Mouse (Mus musculus) heart, embryonic 15.5 days (tissue): ENCODE data around the gene Med12l. TPM values are rescaled to one million over a fixed set of nuclear protein-coding genes. Genes with fewer than 3 reads are reported as not detected.

Experiments
- ATAC-seq: fragments of 200-750 bp; cut with Nextera tagmentation; replicated peaks from 2 replicates; pipeline ENCODE4 v1.8.0; 2017; ENCODE audit warnings: low read depth, moderate TSS enrichment; ENCODE audit not compliant: insufficient number of reproducible peaks, insufficient read depth, low FRiP score
- H3K27ac ChIP-seq: fragments of 300-500 bp; sonication (generic); 2 replicates; pipeline ENCODE4 v1.5.1; 2015; ENCODE audit warnings: mild to moderate bottlenecking, inconsistent platforms
- H3K27me3 ChIP-seq: fragments of 300-500 bp; sonication (generic); 2 replicates; pipeline ENCODE4 v1.6.1; 2015; ENCODE audit warnings: inconsistent platforms
- H3K36me3 ChIP-seq: fragments of 300-500 bp; sonication (generic); 2 replicates; pipeline ENCODE4 v1.6.1; 2015; ENCODE audit warnings: mild to moderate bottlenecking, inconsistent platforms
- H3K4me1 ChIP-seq: fragments of 300-500 bp; sonication (generic); replicated peaks from 2 replicates; pipeline ENCODE4 v1.6.1; 2015; ENCODE audit warnings: inconsistent platforms
- H3K4me2 ChIP-seq: fragments of 300-500 bp; sonication (generic); 2 replicates; pipeline ENCODE4 v1.6.1; 2015; ENCODE audit warnings: inconsistent platforms, mild to moderate bottlenecking, moderate library complexity
- H3K4me3 ChIP-seq: fragments of 300-500 bp; sonication (generic); 2 replicates; pipeline ENCODE4 v1.5.1; 2015; ENCODE audit warnings: mild to moderate bottlenecking, inconsistent platforms
- H3K9ac ChIP-seq: fragments of 300-500 bp; sonication (generic); 2 replicates; pipeline ENCODE4 v1.6.1; 2015; ENCODE audit warnings: mild to moderate bottlenecking, inconsistent platforms
- H3K9me3 ChIP-seq: fragments of 300-500 bp; sonication (generic); replicated peaks from 2 replicates; pipeline ENCODE4 v1.6.1; 2016; ENCODE audit warnings: inconsistent platforms
- WGBS: fragments of 180-500 bp; shearing (Covaris S2); methylation state at CpG from one replicate; pipeline ENCODE4 v1.1.7; 2015; ENCODE audit warnings: mixed read lengths; 5-methylcytosine and 5-hydroxymethylcytosine counted together
- polyA plus RNA-seq: library from polyadenylated mRNA; unstranded; fragments of >200 nt; fragmentation: Nextera tagmentation; extraction: Ambion mirVana; gene quantifications from 2 replicates; pipeline ENCODE4 v1.2.1, GENCODE M21; 2015

Med12l gene
- polyA plus RNA-seq, 1 experiment from 2014 or later, result 2.8 TPM

DNA sequence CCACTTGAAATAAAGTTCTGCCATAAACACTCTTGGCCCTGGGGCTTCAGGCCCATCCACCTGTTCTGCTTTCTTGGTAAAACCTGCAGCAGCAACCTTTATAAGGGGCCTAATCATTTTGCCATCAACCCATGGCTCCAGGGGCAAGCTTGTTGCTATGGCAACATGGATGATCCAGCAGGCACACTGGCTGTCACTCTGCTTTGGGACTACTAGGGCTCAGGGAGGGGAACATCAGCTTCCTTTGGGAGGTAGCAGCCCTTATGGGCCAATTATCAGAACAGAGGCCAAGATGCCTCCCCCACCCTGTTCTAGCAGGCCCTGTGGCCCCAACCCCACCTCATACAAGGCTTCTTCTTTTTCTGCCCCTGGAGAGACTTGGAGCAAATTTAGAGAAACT is 13.5 kb upstream of the Med12l start:
- H3K36me3 ChIP-seq, result no peaks in the 10 kb centered on the region
- H3K9ac ChIP-seq, result no peak overlapping the region
- no peak overlapping the region for H3K4me2 ChIP-seq
- no peak for ATAC-seq
- H3K4me3 ChIP-seq, result no peak overlapping the region
- H3K4me1 ChIP-seq, result no peaks in the 10 kb centered on the region
- H3K27ac ChIP-seq, result no peak overlapping the region
- no peaks in the 10 kb centered on the region for H3K9me3 ChIP-seq
- no peaks in the 10 kb centered on the region for H3K27me3 ChIP-seq

DNA sequence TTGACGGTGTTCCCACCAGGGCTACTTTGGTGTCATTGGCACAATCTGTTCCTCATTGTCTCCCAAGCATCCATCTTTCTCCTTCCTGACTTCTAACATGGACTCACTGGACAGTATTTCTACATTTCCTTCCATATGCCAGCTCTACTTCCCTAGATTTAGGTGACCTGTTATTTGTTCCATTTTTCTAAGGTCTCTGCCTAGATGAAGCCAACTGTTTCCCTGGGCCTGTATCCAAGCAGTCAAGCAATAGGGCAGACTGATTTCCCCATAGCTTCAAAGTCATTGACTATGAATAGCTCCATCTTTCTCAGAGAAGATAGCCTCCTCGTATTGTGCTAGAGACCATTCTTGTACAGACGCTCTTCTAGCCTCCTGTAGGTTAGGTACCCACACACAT is 12.0 kb upstream of the Med12l start:
- no peak for ATAC-seq
- Histone ChIP-seq H3K9ac (no peak overlapping the region), H3K4me2 (no peak overlapping the region), H3K27ac (no peak overlapping the region), H3K4me1 (no peaks in the 10 kb centered on the region), H3K9me3 (no peaks in the 10 kb centered on the region), H3K4me3 (no peak overlapping the region), H3K27me3 (no peaks in the 10 kb centered on the region), H3K36me3 (no peaks in the 10 kb centered on the region)
- WGBS, result 77% methylated on average over 3 of the region's 3 CpGs

DNA sequence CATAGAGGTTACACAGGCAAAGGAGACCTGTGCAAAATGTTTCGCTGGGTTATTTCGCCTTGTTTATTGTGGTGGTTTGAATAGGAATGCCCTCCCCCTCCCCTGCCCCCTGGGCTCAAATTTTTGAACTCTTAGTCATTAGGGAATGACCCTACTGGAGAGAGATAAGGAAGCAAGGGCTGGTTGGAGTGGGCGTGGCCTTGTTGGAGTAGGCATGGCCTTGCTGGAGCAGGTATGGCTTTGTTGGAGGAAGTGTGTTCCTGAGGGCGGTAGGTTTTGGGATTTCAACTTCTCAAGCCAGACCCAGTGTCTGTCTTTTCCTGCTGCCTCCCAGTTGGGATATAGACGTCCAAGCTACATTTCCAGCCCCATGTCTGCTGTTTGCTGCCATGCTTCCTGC is 1.9 kb upstream of the Med12l start:
- no peak overlapping the region for H3K9ac ChIP-seq
- no peaks in the 10 kb centered on the region for H3K36me3 ChIP-seq
- H3K4me3 ChIP-seq, result no peak overlapping the region
- no peak for ATAC-seq
- peaks cover 12% of the 10 kb centered on the region for H3K4me1 ChIP-seq
- H3K27me3 ChIP-seq, result peaks cover 2% of the 10 kb centered on the region; the same call in 1 of the 2 replicates
- H3K9me3 ChIP-seq, result no peaks in the 10 kb centered on the region
- H3K4me2 ChIP-seq, result no peak overlapping the region
- WGBS, result 76% methylated on average over 5 of the region's 5 CpGs
- no peak overlapping the region for H3K27ac ChIP-seq

DNA sequence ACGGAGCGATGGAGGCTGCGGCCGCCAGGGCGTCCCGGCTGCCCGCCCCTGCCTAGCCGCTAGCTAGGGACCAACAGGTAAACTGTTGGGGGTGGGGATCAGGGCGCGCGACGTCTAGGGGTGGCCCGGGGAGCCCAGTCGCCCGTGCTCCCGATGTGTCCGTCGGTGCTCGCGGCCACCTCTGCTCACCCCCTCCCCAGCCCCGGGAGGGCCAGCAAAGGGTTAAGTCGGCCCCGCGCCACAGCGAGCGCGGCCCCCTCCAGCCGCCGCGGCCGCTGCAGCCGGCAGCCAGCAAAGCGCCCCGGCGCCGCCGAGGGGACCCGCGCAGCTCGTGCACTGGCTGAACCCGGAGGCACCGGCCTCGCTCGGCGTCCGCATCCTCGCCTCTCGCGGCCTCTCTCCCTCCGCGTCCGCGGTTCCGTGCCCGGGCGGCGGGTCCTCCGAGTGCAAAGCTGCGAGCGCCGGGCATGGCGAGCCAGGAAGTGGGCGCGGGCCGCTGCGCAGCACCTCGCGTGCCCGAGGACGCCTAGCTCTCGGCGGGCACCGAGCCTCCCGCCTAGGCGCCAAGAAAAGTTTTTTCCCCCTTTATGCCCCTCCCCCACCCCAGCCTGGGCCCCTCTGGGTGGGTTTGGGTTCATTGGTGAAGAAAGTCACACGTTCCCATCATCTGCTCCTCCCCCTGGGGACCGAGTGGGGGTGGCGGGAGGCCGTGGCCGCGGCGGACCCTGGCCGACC is 538 bp downstream of the Med12l start:
- Histone ChIP-seq H3K36me3 (no peaks in the 10 kb centered on the region), H3K27ac (peak overlapping the region; percentile 94), H3K27me3 (peaks cover 2% of the 10 kb centered on the region; the same call in 1 of the 2 replicates), H3K9ac (peak overlapping the region; percentile 76), H3K4me2 (peak overlapping the region; percentile 97), H3K4me3 (peak overlapping the region; percentile 77), H3K4me1 (peaks cover 12% of the 10 kb centered on the region), H3K9me3 (no peaks in the 10 kb centered on the region)
- WGBS, result 0% methylated on average over 76 of the region's 83 CpGs
- peak; percentile 66 for ATAC-seq

DNA sequence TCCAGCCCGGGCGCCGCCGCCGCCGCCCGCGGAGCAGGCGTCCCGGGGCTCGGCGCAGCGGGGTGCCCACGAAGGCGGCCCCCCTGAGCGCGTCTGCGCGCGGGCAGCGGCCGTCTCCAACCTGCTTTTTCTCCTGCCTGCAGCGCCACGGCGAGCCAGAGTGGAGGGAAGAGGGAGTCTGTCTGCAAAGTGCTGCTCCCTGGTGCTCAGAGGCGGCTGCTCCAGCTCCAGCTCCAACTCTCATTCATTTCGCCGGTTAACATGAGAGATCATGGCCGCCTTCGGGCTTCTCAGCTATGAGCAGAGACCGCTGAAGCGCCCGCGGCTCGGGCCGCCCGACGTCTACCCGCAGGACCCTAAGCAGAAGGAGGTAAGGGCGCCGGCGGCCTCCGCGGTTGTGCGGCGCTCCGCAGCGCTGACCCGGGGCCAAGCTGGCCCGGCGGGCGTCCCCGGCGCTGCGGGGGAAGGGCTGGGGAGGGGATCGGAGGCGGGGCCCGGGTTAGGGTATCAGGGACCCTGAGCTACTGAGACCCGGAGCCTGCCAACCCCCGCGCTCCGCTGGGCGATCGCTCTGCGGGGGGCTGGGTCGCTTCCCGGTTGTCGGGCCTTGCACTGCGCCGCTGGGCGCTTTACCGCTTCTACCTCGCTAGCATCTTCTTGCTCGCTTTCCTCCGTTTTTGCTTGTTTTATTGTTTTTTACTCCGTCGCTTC is 1.3 kb downstream of the Med12l start:
- ATAC-seq, result peak; percentile 73
- WGBS, result under 1% methylated on average over 76 of the region's 77 CpGs
- Histone ChIP-seq H3K27ac (peak overlapping the region; percentile 94), H3K9ac (peak overlapping the region; percentile 76), H3K4me1 (peaks cover 12% of the 10 kb centered on the region), H3K27me3 (peaks cover 2% of the 10 kb centered on the region; the same call in 1 of the 2 replicates), H3K9me3 (no peaks in the 10 kb centered on the region), H3K4me3 (peak overlapping the region; percentile 77), H3K36me3 (no peaks in the 10 kb centered on the region), H3K4me2 (peak overlapping the region; percentile 97)

DNA sequence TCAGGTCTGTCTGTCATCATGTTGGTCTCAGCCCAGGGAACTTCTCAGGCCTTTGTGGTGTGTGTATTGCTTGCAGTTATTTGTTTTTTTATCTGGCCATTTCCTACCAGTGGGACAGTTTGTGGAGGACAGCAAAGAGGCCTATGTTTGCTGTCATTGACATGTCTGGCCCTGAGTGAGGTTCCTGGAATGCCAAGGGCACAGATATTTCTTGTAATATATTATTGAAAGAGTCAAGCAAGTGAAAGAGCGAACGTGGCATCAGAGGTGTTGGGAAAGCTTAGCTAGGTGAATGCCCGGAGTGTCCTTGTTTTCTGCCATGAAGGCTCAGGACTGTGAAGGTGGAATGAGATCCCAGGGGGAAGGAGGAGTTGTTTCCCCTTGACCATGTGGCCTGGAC is 4.7 kb downstream of the Med12l start:
- no peak for ATAC-seq
- H3K4me2 ChIP-seq, result no peak overlapping the region
- WGBS, result 71% methylated on average over 3 of the region's 3 CpGs

DNA sequence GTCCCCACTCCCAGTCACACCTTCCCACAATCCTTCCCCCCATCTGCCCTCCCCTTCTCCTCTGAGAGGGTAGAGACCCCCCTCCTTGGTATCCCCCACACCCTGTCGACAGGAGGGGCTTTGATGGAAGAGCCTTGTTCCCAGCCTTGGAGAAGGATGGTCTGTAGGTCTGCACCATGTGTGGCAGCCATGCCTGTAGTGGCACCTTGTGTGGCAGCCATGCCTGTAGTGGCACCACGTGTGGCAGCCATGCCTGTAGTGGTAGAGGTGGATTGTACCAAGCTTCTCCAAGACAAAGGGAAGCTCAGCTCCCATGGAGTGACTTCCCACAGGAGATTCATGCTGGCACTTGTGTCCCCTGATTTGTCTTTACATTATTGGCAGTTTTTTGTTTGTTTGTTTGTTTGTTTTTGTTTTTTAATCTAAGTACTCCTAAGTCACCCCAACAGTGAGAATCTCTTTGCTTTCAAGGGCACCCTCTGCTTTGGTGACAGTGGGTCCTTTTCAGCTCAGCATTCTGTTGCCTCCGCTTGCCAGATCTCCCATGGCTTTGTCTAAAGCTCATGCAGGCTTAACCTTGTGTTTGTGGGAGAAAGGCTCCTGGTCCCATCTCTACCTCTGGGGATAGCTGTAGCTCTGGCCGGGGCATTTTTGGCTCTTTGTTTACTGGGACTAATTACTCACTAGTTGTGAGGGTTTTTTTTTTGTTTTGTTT is 10.2 kb downstream of the Med12l start:
- H3K36me3 ChIP-seq, result no peaks in the 10 kb centered on the region
- H3K27me3 ChIP-seq, result no peaks in the 10 kb centered on the region
- ATAC-seq, result no peak
- WGBS, result 67% methylated on average over 4 of the region's 4 CpGs
- H3K4me3 ChIP-seq, result no peak overlapping the region
- H3K4me2 ChIP-seq, result no peak overlapping the region
- H3K9me3 ChIP-seq, result no peaks in the 10 kb centered on the region
- peaks cover 6% of the 10 kb centered on the region; the same call in 1 of the 2 replicates for H3K4me1 ChIP-seq
- H3K27ac ChIP-seq, result no peak overlapping the region
- no peak overlapping the region for H3K9ac ChIP-seq

More for the DNA sequence above, 4.7 kb downstream of the Med12l start:
- Histone ChIP-seq H3K9me3 (no peaks in the 10 kb centered on the region), H3K4me1 (peaks cover 5% of the 10 kb centered on the region), H3K27me3 (peaks cover 2% of the 10 kb centered on the region; the same call in 1 of the 2 replicates), H3K27ac (no peak overlapping the region), H3K4me3 (no peak overlapping the region), H3K9ac (no peak overlapping the region), H3K36me3 (no peaks in the 10 kb centered on the region)

DNA sequence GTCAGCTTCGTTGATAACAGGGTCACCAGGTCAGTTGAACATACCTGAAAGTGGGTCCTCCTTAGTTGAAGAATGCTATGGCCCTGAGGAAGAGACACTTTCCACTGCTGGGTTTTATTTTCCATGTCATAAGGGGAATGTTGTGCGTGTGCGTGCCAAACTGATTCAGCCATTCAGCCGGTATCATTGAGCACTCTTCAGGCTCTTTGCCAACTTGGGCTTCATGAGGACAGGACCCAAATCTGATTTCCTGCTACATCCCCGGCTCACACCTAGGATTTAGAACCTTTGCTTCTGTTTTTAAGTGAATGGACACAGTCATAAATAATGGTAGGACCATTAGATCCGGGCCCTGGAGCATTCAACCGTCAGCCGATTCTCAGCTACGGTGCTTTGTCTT is 10.9 kb downstream of the Med12l start:
- H3K4me2 ChIP-seq, result no peak overlapping the region
- H3K27me3 ChIP-seq, result no peaks in the 10 kb centered on the region
- peaks cover 6% of the 10 kb centered on the region; the same call in 1 of the 2 replicates for H3K4me1 ChIP-seq
- H3K36me3 ChIP-seq, result no peaks in the 10 kb centered on the region
- no peak overlapping the region for H3K9ac ChIP-seq
- H3K4me3 ChIP-seq, result no peak overlapping the region
- WGBS, result 66% methylated on average over 9 of the region's 9 CpGs
- no peak overlapping the region for H3K27ac ChIP-seq
- no peaks in the 10 kb centered on the region for H3K9me3 ChIP-seq
- no peak for ATAC-seq

DNA sequence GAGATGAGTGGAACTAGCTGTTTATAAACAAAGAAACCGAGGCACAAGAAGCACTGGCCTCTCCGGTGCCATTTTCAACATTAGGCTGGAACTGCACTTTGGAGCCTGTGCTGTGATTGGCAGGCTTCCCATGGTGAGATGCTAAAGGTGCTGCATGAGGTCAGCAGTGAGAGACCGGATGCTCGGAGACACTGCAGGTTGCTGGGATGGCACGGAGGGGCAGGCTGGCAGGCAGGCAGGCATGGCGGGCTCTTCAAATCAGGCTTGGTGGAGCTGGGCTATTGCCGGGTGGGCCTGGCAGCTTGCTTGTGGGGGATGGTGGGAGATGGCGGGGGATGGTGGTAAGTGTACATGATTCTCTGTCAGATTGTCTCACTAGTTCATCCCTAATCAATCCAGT is 15.6 kb downstream of the Med12l start:
- H3K27me3 ChIP-seq, result no peaks in the 10 kb centered on the region
- no peak overlapping the region for H3K4me3 ChIP-seq
- no peak overlapping the region for H3K4me2 ChIP-seq
- peaks cover 20% of the 10 kb centered on the region for H3K4me1 ChIP-seq
- H3K9ac ChIP-seq, result no peak overlapping the region
- no peaks in the 10 kb centered on the region for H3K9me3 ChIP-seq
- no peaks in the 10 kb centered on the region for H3K36me3 ChIP-seq
- WGBS, result 54% methylated on average over 8 of the region's 8 CpGs
- ATAC-seq, result no peak
- no peak overlapping the region for H3K27ac ChIP-seq

DNA sequence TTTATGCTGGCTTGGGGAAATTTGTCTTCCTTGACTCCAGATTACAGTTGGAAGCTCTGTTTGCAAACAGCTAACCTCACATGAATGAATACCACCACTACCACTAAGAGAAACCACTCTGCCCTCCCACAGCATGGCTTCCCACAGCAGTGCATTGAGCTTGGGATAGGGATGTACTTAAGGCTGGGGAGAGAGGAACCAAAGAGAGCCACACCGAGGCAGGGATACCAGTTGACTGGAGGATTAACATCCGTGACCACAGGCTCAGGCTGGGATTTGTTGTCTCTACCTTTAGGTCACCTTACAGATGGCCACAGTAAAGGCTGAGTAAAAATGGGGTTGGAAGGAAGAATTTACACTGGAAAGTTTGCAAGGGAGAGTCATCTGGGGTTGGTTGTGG is 16.6 kb downstream of the Med12l start:
- no peak overlapping the region for H3K9ac ChIP-seq
- no peaks in the 10 kb centered on the region for H3K27me3 ChIP-seq
- H3K4me3 ChIP-seq, result no peak overlapping the region
- 75% methylated on average over 2 of the region's 2 CpGs for WGBS
- H3K27ac ChIP-seq, result no peak overlapping the region
- no peaks in the 10 kb centered on the region for H3K9me3 ChIP-seq
- ATAC-seq, result no peak
- no peak overlapping the region for H3K4me2 ChIP-seq
- H3K36me3 ChIP-seq, result no peaks in the 10 kb centered on the region
- peaks cover 23% of the 10 kb centered on the region for H3K4me1 ChIP-seq

DNA sequence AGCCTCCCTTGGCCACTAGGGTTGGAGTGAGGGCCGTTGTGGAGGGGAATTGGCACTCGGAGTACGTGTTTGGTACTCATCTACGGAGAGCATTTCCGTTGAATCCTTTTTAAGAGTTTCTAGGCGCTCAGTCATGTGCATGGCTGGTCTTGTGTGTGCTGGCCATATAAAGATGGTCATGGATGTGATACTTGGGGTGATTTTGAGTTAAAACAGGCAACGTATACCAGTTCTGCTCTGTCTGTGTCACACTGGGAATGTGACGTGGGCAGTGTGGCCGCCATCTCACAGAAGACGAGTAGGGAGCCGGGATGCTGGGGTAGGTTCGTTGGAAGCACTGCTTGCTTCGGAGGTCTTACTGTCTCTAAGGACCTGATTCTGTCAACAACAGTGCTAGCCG is 17.3 kb downstream of the Med12l start:
- 93% methylated on average over 14 of the region's 14 CpGs for WGBS
- ATAC-seq, result no peak

More for the DNA sequence above, 17.3 kb downstream of the Med12l start:
- Histone ChIP-seq H3K9ac (no peak overlapping the region), H3K4me2 (no peak overlapping the region), H3K27me3 (no peaks in the 10 kb centered on the region), H3K4me3 (no peak overlapping the region), H3K27ac (no peak overlapping the region), H3K9me3 (no peaks in the 10 kb centered on the region), H3K4me1 (peaks cover 28% of the 10 kb centered on the region), H3K36me3 (no peaks in the 10 kb centered on the region)
